Comparison of ENCODE assay signal across 9 mouse cellular contexts in the genomic region with DNA sequence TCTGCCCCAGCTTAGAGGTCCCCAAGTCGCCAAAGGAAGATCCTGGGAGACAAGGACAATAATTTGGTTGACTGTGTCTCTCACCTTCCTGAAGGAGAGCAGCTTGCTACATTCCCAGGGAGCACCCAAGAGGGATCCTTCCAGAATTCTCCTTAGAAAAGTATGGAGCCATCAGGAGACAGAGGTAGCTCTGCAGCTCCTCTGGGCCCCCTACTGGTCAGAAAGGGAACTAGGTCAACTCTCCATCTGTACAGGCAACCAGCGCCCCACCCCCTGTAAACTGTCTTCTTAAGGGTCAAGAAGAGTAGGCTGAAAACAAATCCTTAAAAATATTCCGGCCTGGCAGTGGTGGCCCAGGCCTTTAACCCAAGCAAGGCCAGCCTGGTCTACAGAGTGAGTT. TPM values are rescaled to one million over a fixed set of nuclear protein-coding genes. Genes with fewer than 3 reads are reported as not detected.
DNase-seq lines count a peak whose midpoint lies in the region; ATAC-seq and TF ChIP-seq lines count a peak whose summit lies in the region.
"Had no signal": no experiment of that assay in that cellular context is flagged by ENCODE, and none has a peak within 500 bp of the region (broad histone marks: within the 10 kb centered on the region; RNA-seq: fewer than 3 reads in every experiment).

No protein-coding gene starts in this region.

- peak; percentile 61; the same call in 1 of the 2 replicates for TF ChIP-seq CTCF in spleen, adult 2 months (IDR thresholded peaks at IDR 0.05; ENCODE audit: extremely low read depth, insufficient read depth, insufficient read length, insufficient replicate concordance)

- no peak overlapping the region for H3K9ac ChIP-seq in heart, embryonic 16.5 days (ENCODE audit: low read length)

- H3K36me3 ChIP-seq in spleen, adult 2 months (ENCODE audit: control insufficient read depth, insufficient read depth, low read length) = peaks cover 3% of the 10 kb centered on the region
- peaks cover 11% of the 10 kb centered on the region for H3K36me3 ChIP-seq in heart, embryonic 16.5 days (ENCODE audit: control insufficient read depth, insufficient read depth)

- no peak overlapping the region for H3K4me3 ChIP-seq in spleen, adult 2 months (ENCODE audit: extremely low read depth, insufficient read depth, insufficient read length)
- no peak overlapping the region for H3K4me3 ChIP-seq in heart, embryonic 16.5 days (ENCODE audit: low read length)

- no peaks in the 10 kb centered on the region for H3K9me3 ChIP-seq in heart, embryonic 16.5 days (replicated peaks; ENCODE audit: control insufficient read depth, low read length)

- no peak overlapping the region for H3K27ac ChIP-seq in spleen, adult 2 months (ENCODE audit: insufficient read depth, low read length)
- H3K27ac ChIP-seq in heart, embryonic 16.5 days (ENCODE audit: low read length) = no peak overlapping the region

- H3K4me2 ChIP-seq in heart, embryonic 16.5 days (ENCODE audit: low read depth, low read length) = no peak overlapping the region

- TF ChIP-seq POLR2A in spleen, adult 2 months (IDR thresholded peaks at IDR 0.05; ENCODE audit: low read depth, low read length) = no peak

- intact Hi-C loops in left cerebral cortex, postnatal 25 days (cut with DNase I) = no loop called here

- peaks cover 10% of the 10 kb centered on the region; the same call in 1 of the 2 replicates for H3K4me1 ChIP-seq in spleen, adult 2 months (ENCODE audit: control insufficient read depth, insufficient read depth, insufficient read length)
- no peaks in the 10 kb centered on the region for H3K4me1 ChIP-seq in heart, embryonic 16.5 days (ENCODE audit: control insufficient read depth, insufficient read depth, low read length)

- ATAC-seq in heart, embryonic 16.5 days (replicated peaks; ENCODE audit: extremely low read depth, insufficient read depth, low FRiP score) = peak; percentile 49; the same call in 1 of the 2 replicates

- DNase-seq in spleen, adult 2 months (ENCODE audit: low read depth in 1 of 2, low spot score in 2 of 2) = peak in 1 of 2 experiments; percentile 58
- DNase-seq in spleen, adult 12 weeks (ENCODE audit: low spot score) = no peak
- DNase-seq in adrenal gland, adult 18-20 months (ENCODE audit: low spot score in 2 of 2) = peak; percentile 57 to 66
- DNase-seq in embryo, embryonic 10.5 days (ENCODE audit: low spot score) = peak; percentile 84
- peak; percentile 61 to 67 for DNase-seq in left cerebral cortex, postnatal 25 days (ENCODE audit: low spot score in 2 of 2)
- DNase-seq in naive thymus-derived CD4-positive, alpha-beta T cell, adult 2 months (ENCODE audit: low read depth) = peak; percentile 76
- DNase-seq in urinary bladder, postnatal 4 days (ENCODE audit: low spot score in 2 of 2) = peak; percentile 59 to 80

- no peaks in the 10 kb centered on the region for H3K27me3 ChIP-seq in spleen, adult 2 months (ENCODE audit: control insufficient read depth, insufficient read depth, low read length)
- no peaks in the 10 kb centered on the region for H3K27me3 ChIP-seq in heart, embryonic 16.5 days (ENCODE audit: control insufficient read depth, insufficient read depth, low read length)

- 51% methylated on average over 3 of the region's 3 CpGs for WGBS in spleen, adult 2 months
- WGBS in heart, embryonic 16.5 days = 24% methylated on average over 3 of the region's 3 CpGs

RNA-seq across cellular contexts. Expression of a gene that starts 7.0 kb away (rescaled TPM):
- 0.79 and 1.0 TPM in 2 replicates for polyA plus RNA-seq in spleen, adult 2 months (2012; rRNA removed)
- total RNA-seq in adrenal gland, adult 18-20 months (2021) = 10 to 100 TPM in 1 of 2 experiments, 1 to 10 TPM in 1; 6.7 to 27.5 TPM
- 0.20 and 0.21 TPM in 2 replicates for polyA plus RNA-seq in heart, embryonic 16.5 days (2015; fragmentation: Nextera tagmentation; extraction: Ambion mirVana)
- total RNA-seq in left cerebral cortex, postnatal 25 days (2021) = under 1 TPM in 1 of 2 experiments, not detected in 1; 0.32 TPM

RNA-seq across cellular contexts. Expression of a gene that starts 11.3 kb away (rescaled TPM):
- polyA plus RNA-seq in spleen, adult 2 months (2012; rRNA removed) = 328 and 407 TPM in 2 replicates
- total RNA-seq in adrenal gland, adult 18-20 months (2021) = 1 to 10 TPM; 4.1 to 5.4 TPM
- polyA plus RNA-seq in heart, embryonic 16.5 days (2015; fragmentation: Nextera tagmentation; extraction: Ambion mirVana) = 6.2 and 6.3 TPM in 2 replicates
- total RNA-seq in left cerebral cortex, postnatal 25 days (2021) = 1 to 10 TPM; 2.3 to 4.7 TPM

RNA-seq across cellular contexts. Expression of a gene that starts 23.5 kb away (rescaled TPM):
- polyA plus RNA-seq in spleen, adult 2 months (2012; rRNA removed) = 69.4 and 70.9 TPM in 2 replicates
- 10 to 100 TPM; 10.7 to 11.3 TPM for total RNA-seq in adrenal gland, adult 18-20 months (2021)
- polyA plus RNA-seq in heart, embryonic 16.5 days (2015; fragmentation: Nextera tagmentation; extraction: Ambion mirVana) = 9.1 and 12.5 TPM in 2 replicates
- total RNA-seq in left cerebral cortex, postnatal 25 days (2021) = 10 to 100 TPM in 1 of 2 experiments, 1 to 10 TPM in 1; 9.2 to 11.8 TPM

RNA-seq across cellular contexts. Expression of a gene that starts 23.6 kb away (rescaled TPM):
- 249 and 293 TPM in 2 replicates for polyA plus RNA-seq in spleen, adult 2 months (2012; rRNA removed)
- 10 to 100 TPM; 30.3 to 32.7 TPM for total RNA-seq in adrenal gland, adult 18-20 months (2021)
- polyA plus RNA-seq in heart, embryonic 16.5 days (2015; fragmentation: Nextera tagmentation; extraction: Ambion mirVana) = 24.8 and 31.1 TPM in 2 replicates
- total RNA-seq in left cerebral cortex, postnatal 25 days (2021) = 10 to 100 TPM; 12.2 to 13.5 TPM

RNA-seq across cellular contexts. Expression of a gene that starts 23.7 kb away (rescaled TPM):
- 0.25 and 0.26 TPM in 2 replicates for polyA plus RNA-seq in spleen, adult 2 months (2012; rRNA removed)
- total RNA-seq in adrenal gland, adult 18-20 months (2021) = 1 to 10 TPM in 1 of 2 experiments, under 1 TPM in 1; 0.93 to 1.3 TPM
- polyA plus RNA-seq in heart, embryonic 16.5 days (2015; fragmentation: Nextera tagmentation; extraction: Ambion mirVana) = 0.12 and 0.39 TPM in 2 replicates
- total RNA-seq in left cerebral cortex, postnatal 25 days (2021) = under 1 TPM; 0.18 to 0.21 TPM
- total RNA-seq: gastrocnemius, postnatal 36 days had no signal

Comparison
In these comparisons a context has a peak if more than half of its experiments do, and no peak if none do; other contexts are left out.
1. RNA of a gene that starts 7.0 kb away (total RNA-seq): 6.7 to 27.5 TPM in adrenal gland, adult 18-20 months; 0.32 TPM in left cerebral cortex, postnatal 25 days; every median in the first group is over 4 times any median in the second.